Mouse (Mus musculus) liver, embryonic 14.5 days (tissue): Measurements from ENCODE around the gene Prrc2b.

Source experiments
- CTCF ChIP-seq: IDR thresholded peaks from 2 replicates; pipeline ENCODE4 v1.5.1; 2016; ENCODE audit warnings: antibody characterized with exemption, low read depth, control low read depth
- EP300 ChIP-seq: IDR thresholded peaks from 2 replicates; pipeline ENCODE4 v1.6.1; 2016; ENCODE audit warnings: antibody characterized with exemption, low read depth

- no peak for TF ChIP-seq CTCF
- TF ChIP-seq EP300, result no peak
Observed at GRCm38 (mm10) chr2:32174170-32174741, 23.4 kb downstream of the Prrc2b start.
